Mouse (Mus musculus) kidney, postnatal 25 days (tissue): ENCODE measurements at regions not wholly inside any gene's neighbourhood (a gene's known extent, or its start where the extent isn't known, plus 50 kb on each side); places are given as distances from the start of the nearest gene placed in this dataset.

Experiments
- DNase-seq, 2 experiments: peaks; one replicate each; pipeline ENCODE4 v3.0.0; 2021; ENCODE audit warnings: mixed read lengths in 2 of 2

DNA sequence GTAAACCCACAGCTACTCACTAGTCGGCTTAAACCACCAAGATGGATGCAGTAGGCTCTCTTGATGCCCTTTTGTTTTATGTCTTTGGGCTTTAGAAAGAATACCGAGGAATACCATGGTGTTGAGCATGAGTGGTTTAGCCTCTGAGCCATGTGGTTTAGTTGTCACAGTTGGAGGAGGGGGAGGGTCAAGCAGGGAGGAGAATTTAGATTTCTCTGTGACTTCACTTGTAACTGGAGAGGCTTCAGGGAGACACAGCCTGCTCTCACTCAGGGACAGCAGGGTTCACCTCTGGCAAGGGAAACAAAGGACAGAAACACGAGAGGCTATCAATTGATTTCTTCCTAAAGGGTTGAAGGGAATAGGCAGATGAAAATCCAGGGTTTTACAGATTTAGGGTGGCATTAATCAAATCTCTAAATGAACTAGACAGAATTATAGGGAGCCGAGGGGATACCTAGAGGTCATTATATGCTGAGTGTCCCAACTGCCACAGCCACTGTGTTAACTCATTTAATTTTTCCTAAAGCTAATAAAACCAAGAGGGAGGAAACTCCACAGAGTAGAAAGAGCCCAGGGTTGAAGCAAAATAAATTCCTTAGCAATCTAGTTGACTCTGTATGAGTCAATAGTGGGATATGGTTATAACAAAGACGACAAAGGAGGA lies 2113.7 kb upstream of the 5930422O12Rik start:
- DNase-seq, result no peak

GRCm38 (mm10) chr8:31315359-31315705 lies 2113.2 kb upstream of the 5930422O12Rik start:
- DNase-seq, result peak in 1 of 2 experiments; percentile 3

GRCm38 (mm10) chr8:31333545-31334297 lies 2094.8 kb upstream of the 5930422O12Rik start:
- DNase-seq, result no peak

- no peak for DNase-seq
Measured at GRCm38 (mm10) chr8:31348504-31348903, 2080.0 kb upstream of the 5930422O12Rik start.

- no peak for DNase-seq
Measured at GRCm38 (mm10) chr8:31369636-31370035, 2058.9 kb upstream of the 5930422O12Rik start.

GRCm38 (mm10) chr8:31370137-31371010 lies 2058.1 kb upstream of the 5930422O12Rik start:
- DNase-seq, result no peak

GRCm38 (mm10) chr8:31371656-31372055 lies 2056.9 kb upstream of the 5930422O12Rik start:
- no peak for DNase-seq

GRCm38 (mm10) chr8:31372397-31372796 lies 2056.1 kb upstream of the 5930422O12Rik start:
- DNase-seq, result no peak

DNA sequence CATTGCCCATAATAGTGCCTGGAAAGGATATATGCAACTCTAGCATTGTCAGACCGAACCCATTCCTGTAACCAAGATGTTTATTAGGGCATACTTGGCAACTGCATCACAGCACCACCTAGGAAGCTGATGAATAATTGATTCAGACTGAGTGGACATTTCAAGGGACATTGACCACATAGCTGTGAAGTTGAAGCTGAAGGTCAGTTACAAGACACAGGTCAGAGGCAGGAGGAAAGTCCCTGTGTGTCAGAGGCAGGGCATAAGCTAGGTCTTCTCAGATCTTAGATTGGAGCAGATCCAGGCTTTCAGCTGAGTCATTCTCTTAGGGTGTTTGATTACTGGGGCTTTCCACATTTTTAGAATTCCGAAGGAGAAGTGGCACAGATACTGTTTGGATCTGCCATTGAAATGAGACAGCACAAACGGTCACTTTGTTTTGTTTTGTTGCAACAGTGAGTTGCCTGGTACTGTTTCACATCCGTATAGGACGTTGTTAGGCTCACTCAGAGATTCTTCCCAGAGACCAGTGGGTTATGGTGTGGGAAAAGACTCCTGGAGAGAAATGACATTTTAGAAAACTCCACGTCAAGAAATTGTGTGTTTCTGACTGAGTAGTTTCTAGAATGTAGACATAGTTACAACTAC lies 2055.2 kb upstream of the 5930422O12Rik start:
- no peak for DNase-seq

DNA sequence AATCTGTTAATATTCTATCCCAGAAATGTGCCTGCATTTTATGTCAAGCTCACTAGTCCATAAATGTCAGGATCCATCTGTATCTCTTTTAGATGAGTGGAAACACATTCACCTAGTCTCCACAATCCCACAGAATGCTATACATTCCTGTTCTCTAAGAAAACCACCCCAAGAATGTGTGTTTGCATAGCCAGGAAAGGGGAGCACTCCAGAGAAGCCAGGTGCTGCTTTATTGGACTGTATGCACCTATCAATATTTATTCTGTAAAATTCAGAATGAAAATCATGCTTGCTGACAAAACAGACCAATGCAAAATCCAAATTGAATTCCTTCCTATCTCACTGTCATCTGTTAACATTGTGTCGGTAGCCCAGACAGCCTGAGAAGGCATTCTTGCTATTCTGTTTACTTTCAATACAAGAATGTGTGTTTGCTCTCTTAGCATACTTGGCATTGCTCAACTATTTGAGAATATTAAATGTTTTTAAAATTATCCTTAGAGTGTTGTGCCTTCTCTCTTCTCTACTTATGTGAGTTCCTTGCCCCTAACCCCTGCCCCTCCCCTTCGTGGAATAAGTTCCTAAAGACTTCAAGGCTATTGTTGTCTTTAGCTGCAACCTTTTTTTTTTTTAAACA lies 2050.7 kb upstream of the 5930422O12Rik start:
- no peak for DNase-seq

- no peak for DNase-seq
Measured at GRCm38 (mm10) chr8:31404811-31405210, 2023.7 kb upstream of the 5930422O12Rik start.

DNA sequence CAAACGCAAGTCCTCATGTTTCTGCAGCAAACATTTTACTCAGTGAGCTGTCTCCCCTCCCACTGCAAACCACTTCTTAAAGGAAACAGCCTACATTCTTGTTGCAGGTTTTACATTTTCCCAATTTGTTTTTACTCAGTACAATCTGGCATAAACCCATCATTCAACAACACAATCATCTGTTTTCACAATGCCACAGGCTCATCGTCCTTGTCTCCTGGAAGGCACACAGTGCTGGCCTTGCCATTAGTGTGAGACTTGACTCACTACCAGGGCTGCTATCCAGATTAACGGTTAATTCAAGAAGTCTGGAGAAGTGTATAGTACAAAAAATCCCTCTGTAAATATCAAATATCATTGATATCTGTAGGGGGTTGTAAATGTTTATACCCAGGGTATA lies 2006.3 kb upstream of the 5930422O12Rik start:
- DNase-seq, result no peak

DNA sequence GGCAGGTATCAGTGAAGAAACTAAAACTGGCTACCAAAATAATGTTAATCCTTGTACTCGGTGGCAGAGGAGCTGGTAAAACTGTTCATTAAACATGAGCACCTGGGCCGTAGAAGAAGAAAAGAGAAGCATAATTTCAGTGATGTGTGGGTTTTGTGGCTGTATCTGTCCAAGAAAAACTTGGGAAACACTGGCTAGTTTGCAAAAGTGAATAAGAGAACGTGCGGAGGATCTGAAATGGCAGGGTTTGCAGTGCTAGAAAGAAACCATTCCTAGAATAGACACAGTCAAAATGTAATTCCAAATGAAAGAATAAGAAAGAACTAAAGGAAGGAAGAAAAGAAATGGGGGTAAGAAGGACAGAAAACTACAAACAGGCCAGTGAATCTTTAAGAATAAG lies 2000.8 kb upstream of the 5930422O12Rik start:
- DNase-seq, result no peak

DNA sequence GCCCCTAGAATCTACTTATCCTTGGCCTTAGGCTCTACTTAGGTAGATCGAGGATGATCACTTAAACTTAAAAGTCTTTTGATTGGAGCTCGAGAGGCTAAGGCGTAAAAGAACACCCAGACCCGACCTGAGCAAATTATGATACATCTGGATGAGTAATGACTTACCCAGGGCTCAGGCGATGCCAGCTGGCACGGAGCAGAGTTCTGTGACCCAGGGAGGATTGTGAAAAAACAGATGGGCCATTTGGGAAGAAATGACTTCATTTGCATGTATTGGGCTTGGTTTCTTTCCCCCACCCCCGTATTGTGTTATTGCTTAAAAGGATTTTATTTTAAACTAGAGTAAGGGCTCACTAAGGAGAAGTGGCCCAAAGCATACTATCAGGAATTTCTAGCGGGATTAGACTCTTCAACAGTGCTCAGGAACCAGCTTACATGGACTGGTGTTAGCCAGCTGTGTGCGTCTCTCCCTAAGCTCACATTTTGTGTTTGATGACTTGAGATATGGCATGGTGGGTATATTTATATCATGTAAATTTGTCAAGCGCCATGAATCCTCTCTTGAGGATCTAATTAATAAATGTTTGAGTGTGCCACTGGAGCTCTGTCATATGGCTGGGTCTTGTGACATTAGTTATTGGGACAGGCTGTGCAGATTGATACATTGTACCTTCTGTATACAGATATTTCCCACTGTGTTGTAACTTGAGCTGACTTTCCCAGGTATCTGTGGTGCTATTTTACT lies 1991.9 kb upstream of the 5930422O12Rik start:
- DNase-seq, result no peak

- no peak for DNase-seq
Measured at GRCm38 (mm10) chr8:31444834-31445233, 1983.7 kb upstream of the 5930422O12Rik start.

DNA sequence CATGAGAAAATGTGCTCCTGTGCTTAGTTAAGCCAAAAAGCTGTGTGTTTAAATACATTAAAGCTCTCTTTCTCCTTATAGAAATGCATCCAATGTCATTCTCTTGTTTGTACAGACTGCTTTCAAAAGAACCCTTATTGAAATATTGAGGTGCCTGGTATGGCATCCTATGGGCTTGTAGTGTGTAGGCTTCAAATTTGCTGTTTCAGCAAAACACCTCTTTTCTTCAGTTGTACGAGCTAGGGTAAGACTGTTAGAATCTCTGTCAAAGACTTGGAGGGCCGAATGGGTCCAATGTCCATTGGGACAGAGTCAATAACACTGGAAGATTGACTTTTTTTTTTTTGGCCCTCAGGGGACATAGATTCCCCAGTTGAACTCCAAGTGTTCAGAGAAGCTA lies 1980.5 kb upstream of the 5930422O12Rik start:
- DNase-seq, result no peak

DNA sequence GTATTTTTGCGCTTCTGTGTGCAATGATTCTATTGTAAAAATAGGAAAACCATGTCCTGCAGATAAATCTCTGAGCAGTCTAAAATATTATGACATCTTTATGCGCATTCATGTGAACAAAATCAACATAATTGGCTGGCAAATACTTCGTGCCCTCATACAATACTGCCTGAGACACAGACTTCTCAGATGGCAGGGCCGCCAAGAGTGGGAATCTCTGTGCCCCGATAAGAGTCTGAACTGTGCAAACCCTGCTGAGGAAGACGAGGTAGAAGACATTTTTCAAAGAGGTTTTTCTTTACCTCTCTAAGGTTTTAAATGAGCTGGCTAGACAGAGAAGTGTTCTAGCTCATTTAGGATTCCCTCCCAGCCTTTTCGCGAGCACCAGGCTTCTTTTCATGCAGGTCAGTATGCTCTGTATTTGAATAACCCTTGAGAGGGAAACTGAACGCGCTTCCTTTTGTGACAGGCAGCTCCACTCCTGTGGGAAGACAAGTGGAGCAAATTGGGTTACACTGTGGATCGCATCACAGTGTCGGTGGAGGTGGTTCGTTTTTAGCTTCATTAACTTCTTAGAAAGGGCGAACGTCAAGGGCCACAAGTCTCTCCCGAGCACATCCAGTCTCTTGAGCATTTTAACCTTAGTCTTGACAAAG lies 1973.6 kb upstream of the 5930422O12Rik start:
- no peak for DNase-seq

GRCm38 (mm10) chr8:31460349-31460748 lies 1968.2 kb upstream of the 5930422O12Rik start:
- peak; percentile 2 to 35 for DNase-seq
